ENCODE assay signal across 22 mouse cellular contexts in the genomic region with DNA sequence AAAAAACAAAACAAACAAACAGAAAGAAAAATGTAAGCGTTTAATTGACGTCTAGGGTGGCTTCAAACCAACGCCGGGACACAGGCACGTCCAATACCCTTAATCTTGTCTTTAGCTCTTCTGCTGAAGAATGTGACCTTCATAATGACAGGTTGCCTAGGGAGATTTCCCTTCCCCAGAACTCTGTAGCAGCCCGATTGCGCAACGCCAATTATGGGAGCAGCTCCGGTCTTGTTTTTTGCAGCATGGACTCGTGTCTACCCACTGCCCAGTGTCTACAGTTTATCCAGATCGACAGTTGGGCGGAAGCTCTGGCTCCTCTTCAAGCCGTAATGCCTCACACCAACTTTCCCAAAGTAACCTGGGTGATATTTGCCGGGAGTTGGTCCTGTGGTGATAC. TPM values are rescaled to one million over a fixed set of nuclear protein-coding genes. Genes with fewer than 3 reads are reported as not detected.
A peak's percentile ranks its signal among the peaks of the same experiment; 100 is the strongest.
DNase-seq lines count a peak whose midpoint lies in the region; ATAC-seq lines count a peak whose summit lies in the region.
"Had no signal": no experiment of that assay in that cellular context is flagged by ENCODE, and none has a peak within 500 bp of the region (broad histone marks: within the 10 kb centered on the region; RNA-seq: fewer than 3 reads in every experiment).

No protein-coding gene starts in this region.

- H3K27ac ChIP-seq in heart, embryonic 10.5 days: 0 out of 2 replicates have a peak overlapping the region, but pooled peaks have one; percentile 22
- H3K27ac ChIP-seq in heart, embryonic 11.5 days (ENCODE audit: low read depth, low read length): no peak overlapping the region
- no peak overlapping the region for H3K27ac ChIP-seq in liver, embryonic 12.5 days
- H3K27ac ChIP-seq in forebrain, embryonic 13.5 days: no peak overlapping the region
- H3K27ac ChIP-seq: embryonic facial prominence, embryonic 15.5 days; forebrain, embryonic 15.5 days; hindbrain, embryonic 14.5 days; layer of hippocampus, adult 2 months; limb, embryonic 10.5 days; liver, embryonic 14.5 days had no signal

- no peak overlapping the region for H3K9ac ChIP-seq in heart, embryonic 11.5 days (ENCODE audit: low read depth, low read length)
- no peak overlapping the region for H3K9ac ChIP-seq in liver, embryonic 12.5 days
- no peak overlapping the region for H3K9ac ChIP-seq in forebrain, embryonic 13.5 days
- H3K9ac ChIP-seq: embryonic facial prominence, embryonic 15.5 days; forebrain, embryonic 15.5 days; hindbrain, embryonic 14.5 days; liver, embryonic 14.5 days had no signal

- H3K36me3 ChIP-seq in heart, embryonic 10.5 days: no peaks in the 10 kb centered on the region
- H3K36me3 ChIP-seq in heart, embryonic 11.5 days (ENCODE audit: control insufficient read depth, insufficient read depth, low read length): no peaks in the 10 kb centered on the region
- no peaks in the 10 kb centered on the region for H3K36me3 ChIP-seq in liver, embryonic 12.5 days
- H3K36me3 ChIP-seq in forebrain, embryonic 13.5 days (ENCODE audit: poor library complexity, severe bottlenecking): no peaks in the 10 kb centered on the region
- H3K36me3 ChIP-seq: embryonic facial prominence, embryonic 15.5 days; forebrain, embryonic 15.5 days; G1E; limb, embryonic 10.5 days had no signal

- DNase-seq in heart, embryonic 10.5 days (ENCODE audit: low spot score): no peak
- DNase-seq in adrenal gland, postnatal 14 days: peak; percentile 16
- DNase-seq in thymus, postnatal 14 days: no peak
- no peak for DNase-seq in embryo, embryonic 11 days
- DNase-seq: cerebellum, adult 9-10 months; heart, postnatal 4 days; kidney, adult 9 months; kidney, postnatal 14 days; lung, postnatal 10 days; thymus, adult 2 months had no signal

- H3K27me3 ChIP-seq in heart, embryonic 10.5 days (ENCODE audit: insufficient read depth, poor library complexity, severe bottlenecking): no peaks in the 10 kb centered on the region
- H3K27me3 ChIP-seq in heart, embryonic 11.5 days (ENCODE audit: control insufficient read depth, insufficient read depth, low read length): no peaks in the 10 kb centered on the region
- H3K27me3 ChIP-seq in liver, embryonic 12.5 days (replicated peaks): no peaks in the 10 kb centered on the region
- no peaks in the 10 kb centered on the region for H3K27me3 ChIP-seq in forebrain, embryonic 13.5 days
- H3K27me3 ChIP-seq: CH12.LX; embryonic facial prominence, embryonic 15.5 days had no signal

- no peaks in the 10 kb centered on the region for H3K9me3 ChIP-seq in heart, embryonic 10.5 days
- no peaks in the 10 kb centered on the region for H3K9me3 ChIP-seq in heart, embryonic 11.5 days (replicated peaks; ENCODE audit: control insufficient read depth, low read length)
- H3K9me3 ChIP-seq in liver, embryonic 12.5 days (replicated peaks): no peaks in the 10 kb centered on the region
- no peaks in the 10 kb centered on the region for H3K9me3 ChIP-seq in forebrain, embryonic 13.5 days (replicated peaks)
- H3K9me3 ChIP-seq: embryonic facial prominence, embryonic 15.5 days; forebrain, embryonic 15.5 days; limb, embryonic 10.5 days had no signal

- WGBS in heart, embryonic 10.5 days: 71% methylated on average over 14 of the region's 14 CpGs
- WGBS in heart, embryonic 11.5 days (ENCODE audit: insufficient replicate concordance): 68% methylated on average over 14 of the region's 14 CpGs
- WGBS in liver, embryonic 12.5 days (ENCODE audit: insufficient replicate concordance): 59% methylated on average over 14 of the region's 14 CpGs
- WGBS in forebrain, embryonic 13.5 days: 90% methylated on average over 14 of the region's 14 CpGs

- no peak for ATAC-seq in heart, embryonic 11.5 days (replicated peaks; ENCODE audit: insufficient number of reproducible peaks, low FRiP score, low TSS enrichment)
- no peak for ATAC-seq in liver, embryonic 12.5 days
- ATAC-seq in forebrain, embryonic 13.5 days: no peak
- ATAC-seq: forebrain, embryonic 15.5 days had no signal

- H3K4me3 ChIP-seq in heart, embryonic 10.5 days: no peak overlapping the region
- H3K4me3 ChIP-seq in heart, embryonic 11.5 days (ENCODE audit: low read depth, low read length): no peak overlapping the region
- no peak overlapping the region for H3K4me3 ChIP-seq in liver, embryonic 12.5 days
- H3K4me3 ChIP-seq in forebrain, embryonic 13.5 days: no peak overlapping the region
- H3K4me3 ChIP-seq: embryonic facial prominence, embryonic 15.5 days; forebrain, embryonic 15.5 days; layer of hippocampus, adult 2 months; limb, embryonic 10.5 days had no signal

- no peak overlapping the region for H3K4me2 ChIP-seq in heart, embryonic 11.5 days
- peak overlapping the region; percentile 5; the same call in 1 of the 2 replicates for H3K4me2 ChIP-seq in liver, embryonic 12.5 days
- H3K4me2 ChIP-seq in forebrain, embryonic 13.5 days: no peak overlapping the region
- H3K4me2 ChIP-seq: embryonic facial prominence, embryonic 15.5 days; forebrain, embryonic 15.5 days; hindbrain, embryonic 14.5 days; midbrain, embryonic 11.5 days had no signal

- H3K4me1 ChIP-seq in heart, embryonic 10.5 days: peaks cover 28% of the 10 kb centered on the region
- peaks cover 10% of the 10 kb centered on the region for H3K4me1 ChIP-seq in heart, embryonic 11.5 days (ENCODE audit: control insufficient read depth, insufficient read depth, low read length)
- H3K4me1 ChIP-seq in liver, embryonic 12.5 days: peaks cover 31% of the 10 kb centered on the region
- peaks cover 14% of the 10 kb centered on the region for H3K4me1 ChIP-seq in forebrain, embryonic 13.5 days

RNA-seq across cellular contexts. Expression of gene Ddah1, which starts 19.8 kb away (rescaled TPM):
- 55.0 and 56.3 TPM in 2 replicates for polyA plus RNA-seq in heart, embryonic 10.5 days (2016; fragmentation: Nextera tagmentation; extraction: Ambion mirVana)
- 42.4 and 44.6 TPM in 2 replicates for polyA plus RNA-seq in heart, embryonic 11.5 days (2014; fragmentation: Nextera tagmentation; extraction: Ambion mirVana)
- 5.4 and 8.3 TPM in 2 replicates for total RNA-seq in adrenal gland, postnatal 14 days (2021)
- 31.9 and 36.4 TPM in 2 replicates for polyA plus RNA-seq in liver, embryonic 12.5 days (2016; fragmentation: Nextera tagmentation; extraction: Ambion mirVana)
- polyA plus RNA-seq in forebrain, embryonic 13.5 days (2015; fragmentation: Nextera tagmentation; extraction: Ambion mirVana): 128 and 149 TPM in 2 replicates
- total RNA-seq: CH12.LX had no signal
- polyA plus RNA-seq: G1E had no signal
